Mouse (Mus musculus): ENCODE results near the gene Sfpq. TPM values are rescaled to one million over a fixed set of nuclear protein-coding genes. Genes with fewer than 3 reads are reported as not detected.

Sfpq gene
- total RNA-seq, 1 experiment = 384 TPM

- Histone ChIP-seq H3K36me3 (ENCODE audit: control insufficient read depth, insufficient read depth, low read length, poor library complexity, severe bottlenecking) (no peaks in the 10 kb centered on the region), H3K27ac (ENCODE audit: insufficient read depth, low read depth, low read length, poor library complexity, severe bottlenecking) (no peak overlapping the region), H3K9ac (ENCODE audit: insufficient read depth, low read depth, low read length, poor library complexity, severe bottlenecking) (no peak overlapping the region), H3K9me3 (ENCODE audit: control insufficient read depth, insufficient read depth, low read depth, low read length) (no peaks in the 10 kb centered on the region), H3K4me1 (ENCODE audit: control insufficient read depth in 2 of 2, insufficient read depth in 2 of 2, low read length in 2 of 2, poor library complexity in 1 of 2) (peaks cover 0 to 2% of the 10 kb centered on the region in 2 experiments; a peak in 1 of 4 replicates), H3K4me3 (ENCODE audit: insufficient read depth in 1 of 2, low read depth in 1 of 2, low read length in 2 of 2, poor library complexity in 1 of 2, severe bottlenecking in 1 of 2) (no peak overlapping the region)
- TF ChIP-seq MAFK (IDR thresholded peaks at IDR 0.05; ENCODE audit: insufficient read depth, low read depth, low read length) (no peak), ZC3H11A (IDR thresholded peaks at IDR 0.05; ENCODE audit: borderline replicate concordance, low read depth, low read length) (no peak), HCFC1 (IDR thresholded peaks at IDR 0.05; ENCODE audit: borderline replicate concordance, insufficient read depth, low read length) (no peak), ZNF384 (IDR thresholded peaks at IDR 0.05; ENCODE audit: low read depth, low read length) (no peak), CHD2 (IDR thresholded peaks at IDR 0.05; ENCODE audit: low read depth, low read length) (no peak)
- in situ Hi-C loops (cut with MboI; ENCODE audit: low sequenced_read_pairs in 2 of 2, unreplicated experiment in 2 of 2) = no loop called here
- DNase-seq (ENCODE audit: low read depth, low spot score) = no peak
Measured at GRCm38 (mm10) chr4:127016366-127016765, 4.8 kb upstream of the Sfpq start.

GRCm38 (mm10) chr4:127020411-127021150 lies 543 bp upstream of the Sfpq start:
- no peak for DNase-seq (ENCODE audit: low read depth, low spot score)
- Histone ChIP-seq H3K36me3 (ENCODE audit: control insufficient read depth, insufficient read depth, low read length, poor library complexity, severe bottlenecking) (peaks cover 27% of the 10 kb centered on the region), H3K4me1 (ENCODE audit: control insufficient read depth in 2 of 2, insufficient read depth in 2 of 2, low read length in 2 of 2, poor library complexity in 1 of 2) (peaks cover 2% of the 10 kb centered on the region in 2 experiments; a peak in 2 of 4 replicates), H3K4me3 (ENCODE audit: insufficient read depth in 1 of 2, low read depth in 1 of 2, low read length in 2 of 2, poor library complexity in 1 of 2, severe bottlenecking in 1 of 2) (peak overlapping the region; percentile 57 to 65), H3K27ac (ENCODE audit: insufficient read depth, low read depth, low read length, poor library complexity, severe bottlenecking) (no peak overlapping the region; the same call in 1 of the 2 replicates), H3K9ac (ENCODE audit: insufficient read depth, low read depth, low read length, poor library complexity, severe bottlenecking) (no peak overlapping the region; the same call in 1 of the 2 replicates), H3K9me3 (ENCODE audit: control insufficient read depth, insufficient read depth, low read depth, low read length) (no peaks in the 10 kb centered on the region)
- in situ Hi-C loops (cut with MboI; ENCODE audit: low sequenced_read_pairs in 2 of 2, unreplicated experiment in 2 of 2) = no loop called here
- TF ChIP-seq ZNF384 (IDR thresholded peaks at IDR 0.05; ENCODE audit: low read depth, low read length) (no peak; the same call in 1 of the 2 replicates), CHD2 (IDR thresholded peaks at IDR 0.05; ENCODE audit: low read depth, low read length) (no peak), ZC3H11A (IDR thresholded peaks at IDR 0.05; ENCODE audit: borderline replicate concordance, low read depth, low read length) (no peak), HCFC1 (IDR thresholded peaks at IDR 0.05; ENCODE audit: borderline replicate concordance, insufficient read depth, low read length) (no peak), MAFK (IDR thresholded peaks at IDR 0.05; ENCODE audit: insufficient read depth, low read depth, low read length) (no peak)

DNA sequence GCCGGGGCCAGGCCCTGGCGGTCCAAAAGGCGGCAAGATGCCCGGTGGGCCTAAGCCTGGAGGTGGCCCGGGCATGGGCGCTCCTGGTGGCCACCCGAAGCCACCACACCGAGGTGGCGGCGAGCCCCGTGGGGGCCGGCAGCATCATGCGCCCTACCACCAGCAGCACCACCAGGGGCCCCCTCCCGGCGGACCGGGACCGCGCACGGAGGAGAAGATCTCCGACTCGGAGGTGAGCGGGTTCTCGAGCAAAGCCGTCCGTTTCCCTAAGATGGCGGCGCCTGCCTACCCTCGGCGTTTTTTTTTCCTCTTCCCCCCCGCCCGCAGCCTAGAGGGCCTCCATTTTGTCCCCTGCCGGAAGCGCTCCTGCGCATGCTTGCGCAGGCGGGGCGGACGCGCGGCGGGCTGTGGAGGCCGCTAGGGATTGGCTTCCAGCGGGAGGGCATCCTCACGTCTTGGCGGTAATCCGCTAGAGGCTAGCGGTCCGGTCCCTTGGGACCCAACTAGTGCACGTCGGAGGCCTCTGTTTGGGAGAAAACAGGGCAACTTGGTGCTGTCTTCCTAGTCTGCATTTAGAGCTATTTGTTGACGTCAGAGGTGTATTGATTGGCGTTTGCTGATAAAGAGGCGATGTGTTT lies 984 bp downstream of the Sfpq start:
- TF ChIP-seq HCFC1 (IDR thresholded peaks at IDR 0.05; ENCODE audit: borderline replicate concordance, insufficient read depth, low read length) (peak; percentile 58; the same call in 1 of the 2 replicates), ZC3H11A (IDR thresholded peaks at IDR 0.05; ENCODE audit: borderline replicate concordance, low read depth, low read length) (no peak; the same call in 1 of the 2 replicates), ZNF384 (IDR thresholded peaks at IDR 0.05; ENCODE audit: low read depth, low read length) (peak; percentile 86)
- H3K4me1 ChIP-seq (ENCODE audit: control insufficient read depth in 2 of 2, insufficient read depth in 2 of 2, low read length in 2 of 2, poor library complexity in 1 of 2) = peaks cover 0 to 2% of the 10 kb centered on the region in 2 experiments; a peak in 1 of 4 replicates
- peak; percentile 75 for DNase-seq (ENCODE audit: low read depth, low spot score)
- peak overlapping the region; percentile 100 for H3K9ac ChIP-seq (ENCODE audit: insufficient read depth, low read depth, low read length, poor library complexity, severe bottlenecking)
- peak overlapping the region; percentile 99 for H3K27ac ChIP-seq (ENCODE audit: insufficient read depth, low read depth, low read length, poor library complexity, severe bottlenecking)
- H3K4me3 ChIP-seq (ENCODE audit: insufficient read depth in 1 of 2, low read depth in 1 of 2, low read length in 2 of 2, poor library complexity in 1 of 2, severe bottlenecking in 1 of 2) = peak overlapping the region; percentile 99 to 100
- peaks cover 39% of the 10 kb centered on the region for H3K36me3 ChIP-seq (ENCODE audit: control insufficient read depth, insufficient read depth, low read length, poor library complexity, severe bottlenecking)
- H3K9me3 ChIP-seq (ENCODE audit: control insufficient read depth, insufficient read depth, low read depth, low read length) = no peaks in the 10 kb centered on the region
- in situ Hi-C loops (cut with MboI; ENCODE audit: low sequenced_read_pairs in 2 of 2, unreplicated experiment in 2 of 2) = no loop called here

DNA sequence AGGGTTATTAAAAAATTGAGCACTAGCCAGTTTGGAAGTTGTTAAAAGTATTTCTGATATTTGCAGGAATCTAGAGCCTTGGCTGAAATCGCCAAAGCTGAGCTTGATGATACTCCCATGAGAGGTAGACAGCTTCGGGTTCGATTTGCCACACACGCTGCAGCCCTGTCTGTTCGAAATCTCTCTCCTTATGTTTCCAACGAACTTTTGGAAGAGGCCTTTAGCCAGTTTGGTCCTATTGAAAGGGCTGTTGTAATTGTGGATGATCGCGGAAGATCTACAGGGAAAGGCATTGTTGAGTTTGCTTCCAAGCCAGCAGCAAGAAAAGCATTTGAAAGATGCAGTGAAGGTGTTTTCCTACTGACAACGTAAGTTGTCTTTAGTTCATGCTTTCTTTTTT lies 2.1 kb downstream of the Sfpq start:
- H3K36me3 ChIP-seq (ENCODE audit: control insufficient read depth, insufficient read depth, low read length, poor library complexity, severe bottlenecking) = peaks cover 47% of the 10 kb centered on the region
- TF ChIP-seq HCFC1 (IDR thresholded peaks at IDR 0.05; ENCODE audit: borderline replicate concordance, insufficient read depth, low read length) (no peak), ZNF384 (IDR thresholded peaks at IDR 0.05; ENCODE audit: low read depth, low read length) (no peak), ZC3H11A (IDR thresholded peaks at IDR 0.05; ENCODE audit: borderline replicate concordance, low read depth, low read length) (no peak), CHD2 (IDR thresholded peaks at IDR 0.05; ENCODE audit: low read depth, low read length) (no peak), MAFK (IDR thresholded peaks at IDR 0.05; ENCODE audit: insufficient read depth, low read depth, low read length) (no peak)
- peak overlapping the region; percentile 100 for H3K9ac ChIP-seq (ENCODE audit: insufficient read depth, low read depth, low read length, poor library complexity, severe bottlenecking)
- no peaks in the 10 kb centered on the region for H3K9me3 ChIP-seq (ENCODE audit: control insufficient read depth, insufficient read depth, low read depth, low read length)
- peak overlapping the region; percentile 99 to 100 for H3K4me3 ChIP-seq (ENCODE audit: insufficient read depth in 1 of 2, low read depth in 1 of 2, low read length in 2 of 2, poor library complexity in 1 of 2, severe bottlenecking in 1 of 2)
- H3K27ac ChIP-seq (ENCODE audit: insufficient read depth, low read depth, low read length, poor library complexity, severe bottlenecking) = no peak overlapping the region; the same call in 1 of the 2 replicates
- peaks cover 0 to 2% of the 10 kb centered on the region in 2 experiments; a peak in 1 of 4 replicates for H3K4me1 ChIP-seq (ENCODE audit: control insufficient read depth in 2 of 2, insufficient read depth in 2 of 2, low read length in 2 of 2, poor library complexity in 1 of 2)
- no peak for DNase-seq (ENCODE audit: low read depth, low spot score)
- in situ Hi-C loops (cut with MboI; ENCODE audit: low sequenced_read_pairs in 2 of 2, unreplicated experiment in 2 of 2) = no loop called here
